Mouse (Mus musculus) liver, embryonic 12.5 days (tissue): ENCODE measurements around the gene Gtf3c1. TPM values are rescaled to one million over a fixed set of nuclear protein-coding genes. Genes with fewer than 3 reads are reported as not detected.

Source experiments
- ATAC-seq: fragments of 200-750 bp; cut with Nextera tagmentation; 2 replicates; pipeline ENCODE4 v1.8.0; 2017; ENCODE audit warnings: moderate number of reproducible peaks, mild to moderate bottlenecking, moderate library complexity
- H3K27ac ChIP-seq: fragments of 300-500 bp; sonication (generic); 2 replicates; pipeline ENCODE4 v1.5.1; 2016; ENCODE audit warnings: mild to moderate bottlenecking
- H3K27me3 ChIP-seq: fragments of 300-500 bp; sonication (generic); replicated peaks from 2 replicates; pipeline ENCODE4 v1.6.1; 2016; ENCODE audit warnings: mild to moderate bottlenecking, moderate library complexity
- H3K36me3 ChIP-seq: fragments of 300-500 bp; sonication (generic); 2 replicates; pipeline ENCODE4 v1.6.1; 2016; ENCODE audit warnings: mild to moderate bottlenecking, moderate library complexity
- H3K4me1 ChIP-seq: fragments of 300-500 bp; sonication (generic); 2 replicates; pipeline ENCODE4 v1.6.1; 2016
- H3K4me2 ChIP-seq: fragments of 300-500 bp; sonication (generic); 2 replicates; pipeline ENCODE4 v1.6.1; 2016; ENCODE audit warnings: mild to moderate bottlenecking, moderate library complexity
- H3K4me3 ChIP-seq: fragments of 300-500 bp; sonication (generic); 2 replicates; pipeline ENCODE4 v1.5.1; 2016; ENCODE audit warnings: mild to moderate bottlenecking, moderate library complexity
- H3K9ac ChIP-seq: fragments of 300-500 bp; sonication (generic); 2 replicates; pipeline ENCODE4 v1.6.1; 2016; ENCODE audit warnings: mild to moderate bottlenecking, moderate library complexity
- H3K9me3 ChIP-seq: fragments of 300-500 bp; sonication (generic); replicated peaks from 2 replicates; pipeline ENCODE4 v1.6.1; 2016; ENCODE audit warnings: mild to moderate bottlenecking, moderate library complexity
- WGBS: fragments of 180-500 bp; shearing (Covaris S2); methylation state at CpG from one replicate; pipeline ENCODE4 v1.1.7; 2016; ENCODE audit not compliant: insufficient replicate concordance; 5-methylcytosine and 5-hydroxymethylcytosine counted together
- polyA plus RNA-seq: library from polyadenylated mRNA; unstranded; fragments of >200 nt; fragmentation: Nextera tagmentation; extraction: Ambion mirVana; gene quantifications from 2 replicates; pipeline ENCODE4 v1.2.1, GENCODE M21; 2016

Gtf3c1 gene
- polyA plus RNA-seq, 1 experiment from 2014 or later: 17.8 TPM

GRCm38 (mm10) chr7:125690516-125690915, 17.1 kb downstream of the Gtf3c1 start:
- Histone ChIP-seq H3K27ac (no peak overlapping the region), H3K9ac (no peak overlapping the region), H3K9me3 (no peaks in the 10 kb centered on the region), H3K4me1 (peaks cover 11% of the 10 kb centered on the region; the same call in 1 of the 2 replicates), H3K27me3 (no peaks in the 10 kb centered on the region), H3K4me2 (no peak overlapping the region), H3K36me3 (peaks cover 92% of the 10 kb centered on the region), H3K4me3 (no peak overlapping the region)
- no peak for ATAC-seq
- WGBS: 82% methylated on average over 4 of the region's 4 CpGs

GRCm38 (mm10) chr7:125679936-125680335, 27.6 kb downstream of the Gtf3c1 start:
- H3K4me2 ChIP-seq: no peak overlapping the region
- WGBS: 77% methylated on average over 9 of the region's 9 CpGs
- no peaks in the 10 kb centered on the region for H3K4me1 ChIP-seq
- H3K4me3 ChIP-seq: no peak overlapping the region
- H3K36me3 ChIP-seq: peaks cover 86% of the 10 kb centered on the region
- H3K27ac ChIP-seq: no peak overlapping the region
- no peak for ATAC-seq
- H3K9ac ChIP-seq: no peak overlapping the region
- H3K27me3 ChIP-seq: no peaks in the 10 kb centered on the region
- H3K9me3 ChIP-seq: no peaks in the 10 kb centered on the region

- ATAC-seq: no peak
- WGBS: 88% methylated on average over 8 of the region's 8 CpGs
Measured at GRCm38 (mm10) chr7:125678756-125679155, 28.8 kb downstream of the Gtf3c1 start.

GRCm38 (mm10) chr7:125674916-125675315, 32.7 kb downstream of the Gtf3c1 start:
- WGBS: 66% methylated on average over 2 of the region's 2 CpGs
- H3K36me3 ChIP-seq: peaks cover 100% of the 10 kb centered on the region
- H3K9ac ChIP-seq: no peak overlapping the region
- H3K4me2 ChIP-seq: no peak overlapping the region
- no peak overlapping the region for H3K27ac ChIP-seq
- peaks cover 26% of the 10 kb centered on the region for H3K4me1 ChIP-seq
- no peak overlapping the region for H3K4me3 ChIP-seq
- H3K27me3 ChIP-seq: no peaks in the 10 kb centered on the region
- no peaks in the 10 kb centered on the region for H3K9me3 ChIP-seq
- ATAC-seq: no peak

More at GRCm38 (mm10) chr7:125678756-125679155, 28.8 kb downstream of the Gtf3c1 start:
- Histone ChIP-seq H3K36me3 (peaks cover 94% of the 10 kb centered on the region), H3K27ac (no peak overlapping the region), H3K4me1 (no peaks in the 10 kb centered on the region), H3K27me3 (no peaks in the 10 kb centered on the region), H3K9ac (no peak overlapping the region), H3K9me3 (no peaks in the 10 kb centered on the region), H3K4me3 (no peak overlapping the region), H3K4me2 (no peak overlapping the region)

GRCm38 (mm10) chr7:125671396-125671795, 36.2 kb downstream of the Gtf3c1 start:
- whole genome bisulfite sequencing: 54% methylated on average over 8 of the region's 8 CpGs
- H3K4me1 ChIP-seq: peaks cover 26% of the 10 kb centered on the region
- no peaks in the 10 kb centered on the region for H3K27me3 ChIP-seq
- ATAC-seq: peak; percentile 72
- peak overlapping the region; percentile 49 for H3K4me2 ChIP-seq
- H3K9ac ChIP-seq: peak overlapping the region; percentile 15; the same call in 1 of the 2 replicates
- H3K9me3 ChIP-seq: no peaks in the 10 kb centered on the region
- H3K27ac ChIP-seq: peak overlapping the region; percentile 62
- peaks cover 100% of the 10 kb centered on the region for H3K36me3 ChIP-seq
- no peak overlapping the region for H3K4me3 ChIP-seq

- ATAC-seq: peak; percentile 91
- Histone ChIP-seq H3K27me3 (no peaks in the 10 kb centered on the region), H3K36me3 (peaks cover 100% of the 10 kb centered on the region), H3K9me3 (no peaks in the 10 kb centered on the region), H3K4me1 (peaks cover 26% of the 10 kb centered on the region), H3K9ac (peak overlapping the region; percentile 15), H3K27ac (peak overlapping the region; percentile 62), H3K4me2 (peak overlapping the region; percentile 49), H3K4me3 (no peak overlapping the region)
- 52% methylated on average over 6 of the region's 6 CpGs for WGBS
Measured at GRCm38 (mm10) chr7:125670865-125671264, 36.7 kb downstream of the Gtf3c1 start.

GRCm38 (mm10) chr7:125663654-125664053, 43.9 kb downstream of the Gtf3c1 start:
- Histone ChIP-seq H3K9ac (no peak overlapping the region), H3K4me2 (no peak overlapping the region), H3K4me1 (no peaks in the 10 kb centered on the region), H3K4me3 (no peak overlapping the region), H3K9me3 (no peaks in the 10 kb centered on the region), H3K27me3 (no peaks in the 10 kb centered on the region), H3K36me3 (peaks cover 86% of the 10 kb centered on the region), H3K27ac (no peak overlapping the region)
- 85% methylated on average over 3 of the region's 3 CpGs for WGBS
- ATAC-seq: no peak

GRCm38 (mm10) chr7:125657511-125657910, 50.1 kb downstream of the Gtf3c1 start:
- Histone ChIP-seq H3K27me3 (no peaks in the 10 kb centered on the region), H3K9ac (no peak overlapping the region), H3K4me1 (no peaks in the 10 kb centered on the region), H3K36me3 (peaks cover 100% of the 10 kb centered on the region), H3K9me3 (no peaks in the 10 kb centered on the region), H3K4me2 (no peak overlapping the region), H3K27ac (no peak overlapping the region), H3K4me3 (no peak overlapping the region)
- ATAC-seq: no peak
- 86% methylated on average over 6 of the region's 6 CpGs for WGBS

GRCm38 (mm10) chr7:125649013-125649412, 58.6 kb downstream of the Gtf3c1 start:
- Histone ChIP-seq H3K4me2 (no peak overlapping the region), H3K27ac (no peak overlapping the region), H3K4me1 (no peaks in the 10 kb centered on the region), H3K4me3 (no peak overlapping the region), H3K9me3 (no peaks in the 10 kb centered on the region), H3K9ac (no peak overlapping the region), H3K36me3 (peaks cover 100% of the 10 kb centered on the region), H3K27me3 (no peaks in the 10 kb centered on the region)
- ATAC-seq: no peak
- 73% methylated on average over 1 of the region's 1 CpGs for WGBS

- H3K9ac ChIP-seq: no peak overlapping the region
- no peaks in the 10 kb centered on the region for H3K9me3 ChIP-seq
- H3K4me1 ChIP-seq: no peaks in the 10 kb centered on the region
- no peak overlapping the region for H3K4me2 ChIP-seq
- WGBS: 84% methylated on average over 7 of the region's 7 CpGs
- H3K4me3 ChIP-seq: no peak overlapping the region
- no peaks in the 10 kb centered on the region for H3K27me3 ChIP-seq
- H3K27ac ChIP-seq: no peak overlapping the region
- peaks cover 100% of the 10 kb centered on the region for H3K36me3 ChIP-seq
- ATAC-seq: no peak
Measured at GRCm38 (mm10) chr7:125645413-125645812, 62.2 kb downstream of the Gtf3c1 start.

- Histone ChIP-seq H3K27ac (no peak overlapping the region), H3K4me1 (no peaks in the 10 kb centered on the region), H3K4me2 (no peak overlapping the region), H3K36me3 (peaks cover 94% of the 10 kb centered on the region), H3K27me3 (no peaks in the 10 kb centered on the region), H3K4me3 (no peak overlapping the region), H3K9me3 (no peaks in the 10 kb centered on the region), H3K9ac (no peak overlapping the region)
- no peak for ATAC-seq
- WGBS: 73% methylated on average over 6 of the region's 6 CpGs
Measured at GRCm38 (mm10) chr7:125643880-125644279, 63.7 kb downstream of the Gtf3c1 start.

- peak; percentile 20; the same call in 1 of the 2 replicates for ATAC-seq
- 0 out of 2 replicates have a peak, but pooled peaks cover 6% of the 10 kb centered on the region for H3K27me3 ChIP-seq
- H3K4me1 ChIP-seq: 0 out of 2 replicates have a peak, but pooled peaks cover 9% of the 10 kb centered on the region
- no peak overlapping the region for H3K9ac ChIP-seq
- peaks cover 45% of the 10 kb centered on the region for H3K36me3 ChIP-seq
- no peak overlapping the region for H3K27ac ChIP-seq
- WGBS: 41% methylated on average over 9 of the region's 9 CpGs
- H3K9me3 ChIP-seq: no peaks in the 10 kb centered on the region
- no peak overlapping the region for H3K4me2 ChIP-seq
- no peak overlapping the region for H3K4me3 ChIP-seq
Measured at GRCm38 (mm10) chr7:125638870-125639386, 68.7 kb downstream of the Gtf3c1 start.

- Histone ChIP-seq H3K4me1 (0 out of 2 replicates have a peak, but pooled peaks cover 9% of the 10 kb centered on the region), H3K4me3 (no peak overlapping the region), H3K9ac (no peak overlapping the region), H3K9me3 (no peaks in the 10 kb centered on the region), H3K4me2 (no peak overlapping the region), H3K27ac (no peak overlapping the region), H3K27me3 (0 out of 2 replicates have a peak, but pooled peaks cover 6% of the 10 kb centered on the region), H3K36me3 (peaks cover 39% of the 10 kb centered on the region)
- 59% methylated on average over 6 of the region's 6 CpGs for WGBS
- ATAC-seq: no peak
Measured at GRCm38 (mm10) chr7:125638376-125638775, 69.2 kb downstream of the Gtf3c1 start.
